Mouse (Mus musculus) forebrain, embryonic 10.5 days (tissue): ENCODE measurements around the gene Btn1a1. TPM values are rescaled to one million over a fixed set of nuclear protein-coding genes. Genes with fewer than 3 reads are reported as not detected.
A peak's percentile ranks its signal among the peaks of the same experiment; 100 is the strongest.

Experiments
- DNase-seq: peaks from one replicate; pipeline ENCODE4 v3.0.0-alpha.2; 2017; ENCODE audit warnings: low spot score; ENCODE audit errors: extremely low spot score
- H3K27ac ChIP-seq: fragments of 300-500 bp; sonication (generic); 2 replicates; pipeline ENCODE4 v1.5.1; 2016; ENCODE audit warnings: mild to moderate bottlenecking
- H3K27me3 ChIP-seq: fragments of 300-500 bp; sonication (generic); 2 replicates; pipeline ENCODE4 v1.6.1; 2016; ENCODE audit warnings: mild to moderate bottlenecking; ENCODE audit not compliant: poor library complexity, severe bottlenecking
- H3K36me3 ChIP-seq: fragments of 300-500 bp; sonication (generic); replicated peaks from 2 replicates; pipeline ENCODE4 v1.6.1; 2016; ENCODE audit warnings: mild to moderate bottlenecking, moderate library complexity
- H3K4me1 ChIP-seq: fragments of 300-500 bp; sonication (generic); 2 replicates; pipeline ENCODE4 v1.6.1; 2016
- H3K4me3 ChIP-seq: fragments of 300-500 bp; sonication (generic); 2 replicates; pipeline ENCODE4 v1.5.1; 2016; ENCODE audit warnings: mild to moderate bottlenecking, moderate library complexity
- H3K9me3 ChIP-seq: fragments of 300-500 bp; sonication (generic); 2 replicates; pipeline ENCODE4 v1.6.1; 2016; ENCODE audit warnings: mild to moderate bottlenecking, moderate library complexity
- WGBS: fragments of 180-500 bp; shearing (Covaris S2); methylation state at CpG from one replicate; pipeline ENCODE4 v1.1.7; 2016; 5-methylcytosine and 5-hydroxymethylcytosine counted together
- polyA plus RNA-seq: library from polyadenylated mRNA; unstranded; fragments of >200 nt; fragmentation: Nextera tagmentation; extraction: Ambion mirVana; gene quantifications from 2 replicates; pipeline ENCODE4 v1.2.1, GENCODE M21; 2016

Gene Btn1a1
- 0.09 TPM in 1 of 2 replicates, not detected in the other for polyA plus RNA-seq

GRCm38 (mm10) chr13:23465600-23466109 lies at the start of gene Btn1a1:
Gene Btn1a1, minus strand, starts transcription at chr13:23465901.
- Histone ChIP-seq H3K27me3 (peaks cover 15% of the 10 kb centered on the region), H3K36me3 (no peaks in the 10 kb centered on the region), H3K9me3 (no peaks in the 10 kb centered on the region), H3K4me1 (peaks cover 33% of the 10 kb centered on the region), H3K27ac (peak within 1 kb of the TSS; percentile 53; the same call in 1 of the 2 replicates), H3K4me3 (peak within 1 kb of the TSS; percentile 67)
- peak; percentile 43 for DNase-seq
- WGBS = 0% methylated on average over 7 of the region's 7 CpGs

- H3K4me1 ChIP-seq = peaks cover 21% of the 10 kb centered on the region
- no peaks in the 10 kb centered on the region for H3K36me3 ChIP-seq
- no peak for DNase-seq
- no peaks in the 10 kb centered on the region for H3K9me3 ChIP-seq
- WGBS = 73% methylated on average over 5 of the region's 5 CpGs
- no peak overlapping the region; the same call in 1 of the 2 replicates for H3K4me3 ChIP-seq
- no peaks in the 10 kb centered on the region for H3K27me3 ChIP-seq
- H3K27ac ChIP-seq = no peak overlapping the region
These were observed 49.6 kb upstream of the Btn1a1 start for GRCm38 (mm10) chr13:23515281-23515680.

- H3K27ac ChIP-seq = no peak overlapping the region
- H3K4me3 ChIP-seq = no peak overlapping the region
- no peaks in the 10 kb centered on the region for H3K27me3 ChIP-seq
- no peaks in the 10 kb centered on the region for H3K9me3 ChIP-seq
- WGBS = 92% methylated on average over 1 of the region's 1 CpGs
- H3K36me3 ChIP-seq = no peaks in the 10 kb centered on the region
- H3K4me1 ChIP-seq = peaks cover 21% of the 10 kb centered on the region
- no peak for DNase-seq
These were observed 47.8 kb upstream of the Btn1a1 start for GRCm38 (mm10) chr13:23513517-23513916.

GRCm38 (mm10) chr13:23510127-23510526 lies 44.4 kb upstream of the Btn1a1 start:
- WGBS = 44% methylated on average over 1 of the region's 1 CpGs
- no peak for DNase-seq
- H3K36me3 ChIP-seq = no peaks in the 10 kb centered on the region
- peaks cover 32% of the 10 kb centered on the region for H3K4me1 ChIP-seq
- no peak overlapping the region for H3K4me3 ChIP-seq
- no peaks in the 10 kb centered on the region for H3K9me3 ChIP-seq
- H3K27me3 ChIP-seq = no peaks in the 10 kb centered on the region
- no peak overlapping the region for H3K27ac ChIP-seq

- peaks cover 58% of the 10 kb centered on the region for H3K4me1 ChIP-seq
- H3K9me3 ChIP-seq = no peaks in the 10 kb centered on the region
- peak overlapping the region; percentile 59 for H3K4me3 ChIP-seq
- DNase-seq = peak; percentile 63
- no peaks in the 10 kb centered on the region for H3K36me3 ChIP-seq
- no peaks in the 10 kb centered on the region for H3K27me3 ChIP-seq
- WGBS = 9% methylated on average over 14 of the region's 14 CpGs
- no peak overlapping the region for H3K27ac ChIP-seq
These were observed 41.3 kb upstream of the Btn1a1 start for GRCm38 (mm10) chr13:23506819-23507515.

- Histone ChIP-seq H3K9me3 (no peaks in the 10 kb centered on the region), H3K4me1 (peaks cover 65% of the 10 kb centered on the region), H3K36me3 (no peaks in the 10 kb centered on the region), H3K27me3 (no peaks in the 10 kb centered on the region), H3K4me3 (peak overlapping the region; percentile 59), H3K27ac (peak overlapping the region; percentile 74; the same call in 1 of the 2 replicates)
- WGBS = under 1% methylated on average over 13 of the region's 13 CpGs
- DNase-seq = peak; percentile 72
These were observed 40.6 kb upstream of the Btn1a1 start for GRCm38 (mm10) chr13:23506351-23506750.

- 2% methylated on average over 14 of the region's 14 CpGs for WGBS
- H3K27ac ChIP-seq = peak overlapping the region; percentile 74
- peak; percentile 54 for DNase-seq
- H3K4me1 ChIP-seq = peaks cover 66% of the 10 kb centered on the region
- H3K4me3 ChIP-seq = peak overlapping the region; percentile 59
- H3K9me3 ChIP-seq = no peaks in the 10 kb centered on the region
- no peaks in the 10 kb centered on the region for H3K36me3 ChIP-seq
- H3K27me3 ChIP-seq = no peaks in the 10 kb centered on the region
These were observed 40.1 kb upstream of the Btn1a1 start for GRCm38 (mm10) chr13:23505662-23506345.

- no peak overlapping the region for H3K27ac ChIP-seq
- under 1% methylated on average over 9 of the region's 9 CpGs for WGBS
- no peaks in the 10 kb centered on the region for H3K27me3 ChIP-seq
- no peaks in the 10 kb centered on the region for H3K9me3 ChIP-seq
- no peaks in the 10 kb centered on the region for H3K36me3 ChIP-seq
- DNase-seq = peak; percentile 66
- peaks cover 63% of the 10 kb centered on the region for H3K4me1 ChIP-seq
- peak overlapping the region; percentile 27 for H3K4me3 ChIP-seq
These were observed 38.1 kb upstream of the Btn1a1 start for GRCm38 (mm10) chr13:23503797-23504196.

- Histone ChIP-seq H3K36me3 (no peaks in the 10 kb centered on the region), H3K4me3 (0 out of 2 replicates have a peak overlapping the region, but pooled peaks have one; percentile 27), H3K9me3 (no peaks in the 10 kb centered on the region), H3K27ac (no peak overlapping the region), H3K4me1 (peaks cover 70% of the 10 kb centered on the region), H3K27me3 (no peaks in the 10 kb centered on the region)
- 26% methylated on average over 4 of the region's 4 CpGs for WGBS
- no peak for DNase-seq
These were observed 37.2 kb upstream of the Btn1a1 start for GRCm38 (mm10) chr13:23502916-23503315.

- no peak for DNase-seq
- no peaks in the 10 kb centered on the region for H3K9me3 ChIP-seq
- WGBS = 25% methylated on average over 9 of the region's 9 CpGs
- peaks cover 70% of the 10 kb centered on the region for H3K4me1 ChIP-seq
- peak overlapping the region; percentile 55 for H3K4me3 ChIP-seq
- no peak overlapping the region for H3K27ac ChIP-seq
- no peaks in the 10 kb centered on the region for H3K27me3 ChIP-seq
- no peaks in the 10 kb centered on the region for H3K36me3 ChIP-seq
These were observed 36.4 kb upstream of the Btn1a1 start for GRCm38 (mm10) chr13:23502031-23502567.

- Histone ChIP-seq H3K36me3 (no peaks in the 10 kb centered on the region), H3K9me3 (no peaks in the 10 kb centered on the region), H3K27ac (no peak overlapping the region), H3K27me3 (no peaks in the 10 kb centered on the region), H3K4me1 (peaks cover 70% of the 10 kb centered on the region), H3K4me3 (peak overlapping the region; percentile 55)
- 20% methylated on average over 5 of the region's 5 CpGs for WGBS
- DNase-seq = no peak
These were observed 35.8 kb upstream of the Btn1a1 start for GRCm38 (mm10) chr13:23501511-23501910.

- Histone ChIP-seq H3K4me3 (peak overlapping the region; percentile 55), H3K27ac (no peak overlapping the region), H3K4me1 (peaks cover 65% of the 10 kb centered on the region), H3K9me3 (no peaks in the 10 kb centered on the region), H3K27me3 (no peaks in the 10 kb centered on the region), H3K36me3 (no peaks in the 10 kb centered on the region)
- DNase-seq = peak; percentile 85
- under 1% methylated on average over 17 of the region's 17 CpGs for WGBS
These were observed 34.9 kb upstream of the Btn1a1 start for GRCm38 (mm10) chr13:23500424-23501200.
